21 mouse cellular contexts compared by ENCODE assay signal in the genomic region with DNA sequence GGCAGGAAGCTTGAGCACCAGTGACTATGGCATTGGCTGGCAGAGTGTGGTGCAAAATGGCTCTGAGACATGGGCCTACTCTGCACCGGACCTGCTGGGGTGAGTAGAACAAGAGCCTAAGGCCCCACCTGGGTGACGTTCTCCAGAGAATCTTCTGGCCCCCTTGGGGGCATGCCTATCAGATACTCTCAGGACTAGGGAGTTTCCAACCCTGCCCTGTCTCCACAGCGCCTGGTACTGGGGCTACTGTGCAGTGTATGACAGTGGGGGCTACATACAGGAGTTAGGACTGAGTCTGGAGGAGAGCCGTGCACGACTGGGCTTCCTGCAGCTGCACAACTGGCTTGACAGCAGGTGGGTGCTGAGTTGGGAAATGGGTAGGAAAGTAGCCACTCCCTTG. TPM values are rescaled to one million over a fixed set of nuclear protein-coding genes. Genes with fewer than 3 reads are reported as not detected.
DNase-seq lines count a peak whose midpoint lies in the region; ATAC-seq lines count a peak whose summit lies in the region.
"Had no signal": no experiment of that assay in that cellular context is flagged by ENCODE, and none has a peak within 500 bp of the region (broad histone marks: within the 10 kb centered on the region; RNA-seq: fewer than 3 reads in every experiment).

No protein-coding gene starts in this region.

- H3K4me3 ChIP-seq in hindbrain, embryonic 13.5 days = no peak overlapping the region
- no peak overlapping the region for H3K4me3 ChIP-seq in hindbrain, embryonic 16.5 days (ENCODE audit: low read length)
- no peak overlapping the region for H3K4me3 ChIP-seq in liver, embryonic 12.5 days
- H3K4me3 ChIP-seq in liver, embryonic 11.5 days (ENCODE audit: low read depth, low read length) = no peak overlapping the region
- H3K4me3 ChIP-seq: embryonic facial prominence, embryonic 13.5 days; gastrocnemius, adult 2 months; heart, embryonic 15.5 days; hindbrain, embryonic 10.5 days; hindbrain, embryonic 15.5 days had no signal

- peak; percentile 22 for DNase-seq in cerebellum, adult 9-10 months
- no peak for DNase-seq in cerebellum, postnatal 25 days
- no peak for DNase-seq in liver, embryonic 11.5 days (ENCODE audit: low spot score)
- peak; percentile 33 for DNase-seq in MN1 (ENCODE audit: low spot score)
- DNase-seq: adrenal gland, postnatal 10 days; B cell, adult 2 months; cerebellum, adult 8-10 months; gastrocnemius, adult 2 months; gastrocnemius, postnatal 25 days had no signal

- no peak overlapping the region for H3K4me2 ChIP-seq in hindbrain, embryonic 13.5 days
- no peak overlapping the region for H3K4me2 ChIP-seq in hindbrain, embryonic 16.5 days (ENCODE audit: low read length)
- no peak overlapping the region for H3K4me2 ChIP-seq in liver, embryonic 12.5 days
- no peak overlapping the region for H3K4me2 ChIP-seq in liver, embryonic 11.5 days
- H3K4me2 ChIP-seq: embryonic facial prominence, embryonic 13.5 days; heart, embryonic 11.5 days; heart, embryonic 15.5 days; hindbrain, embryonic 15.5 days had no signal

- no peak overlapping the region for H3K27ac ChIP-seq in hindbrain, embryonic 13.5 days
- H3K27ac ChIP-seq in hindbrain, embryonic 16.5 days (ENCODE audit: low read depth, low read length) = no peak overlapping the region
- no peak overlapping the region for H3K27ac ChIP-seq in liver, embryonic 12.5 days
- H3K27ac ChIP-seq in liver, embryonic 11.5 days (ENCODE audit: low read depth, low read length) = no peak overlapping the region
- H3K27ac ChIP-seq: embryonic facial prominence, embryonic 13.5 days; gastrocnemius, adult 2 months; heart, embryonic 15.5 days; hindbrain, embryonic 10.5 days; hindbrain, embryonic 15.5 days had no signal

- 85% methylated on average over 5 of the region's 5 CpGs for WGBS in hindbrain, embryonic 13.5 days
- 94% methylated on average over 5 of the region's 5 CpGs for WGBS in hindbrain, embryonic 16.5 days
- WGBS in liver, embryonic 12.5 days (ENCODE audit: insufficient replicate concordance) = 74% methylated on average over 5 of the region's 5 CpGs
- WGBS in liver, embryonic 11.5 days = 82% methylated on average over 5 of the region's 5 CpGs

- H3K4me1 ChIP-seq in hindbrain, embryonic 13.5 days (replicated peaks) = no peaks in the 10 kb centered on the region
- H3K4me1 ChIP-seq in hindbrain, embryonic 16.5 days (ENCODE audit: control insufficient read depth, insufficient read depth, low read depth, low read length) = no peaks in the 10 kb centered on the region
- no peaks in the 10 kb centered on the region for H3K4me1 ChIP-seq in liver, embryonic 12.5 days
- H3K4me1 ChIP-seq in liver, embryonic 11.5 days (replicated peaks; ENCODE audit: control insufficient read depth, insufficient read depth, low read length) = no peaks in the 10 kb centered on the region
- H3K4me1 ChIP-seq: embryonic facial prominence, embryonic 13.5 days; heart, embryonic 15.5 days; hindbrain, embryonic 10.5 days; hindbrain, embryonic 15.5 days had no signal

- no peaks in the 10 kb centered on the region for H3K27me3 ChIP-seq in hindbrain, embryonic 13.5 days
- no peaks in the 10 kb centered on the region for H3K27me3 ChIP-seq in hindbrain, embryonic 16.5 days (replicated peaks; ENCODE audit: control insufficient read depth, insufficient read depth, low read length)
- no peaks in the 10 kb centered on the region for H3K27me3 ChIP-seq in liver, embryonic 12.5 days (replicated peaks)
- H3K27me3 ChIP-seq in liver, embryonic 11.5 days (replicated peaks; ENCODE audit: control insufficient read depth, insufficient read depth, low read length) = no peaks in the 10 kb centered on the region
- H3K27me3 ChIP-seq: embryonic facial prominence, embryonic 13.5 days; heart, embryonic 15.5 days; hindbrain, embryonic 15.5 days had no signal

- no peaks in the 10 kb centered on the region for H3K9me3 ChIP-seq in hindbrain, embryonic 13.5 days
- no peaks in the 10 kb centered on the region for H3K9me3 ChIP-seq in hindbrain, embryonic 16.5 days (ENCODE audit: control insufficient read depth, low read length)
- H3K9me3 ChIP-seq in liver, embryonic 12.5 days (replicated peaks) = no peaks in the 10 kb centered on the region
- no peaks in the 10 kb centered on the region for H3K9me3 ChIP-seq in liver, embryonic 11.5 days (ENCODE audit: control insufficient read depth, low read length)
- H3K9me3 ChIP-seq: embryonic facial prominence, embryonic 13.5 days; G1E; heart, embryonic 15.5 days; hindbrain, embryonic 10.5 days; hindbrain, embryonic 15.5 days had no signal

- H3K9ac ChIP-seq in hindbrain, embryonic 13.5 days = no peak overlapping the region
- no peak overlapping the region for H3K9ac ChIP-seq in hindbrain, embryonic 16.5 days (ENCODE audit: low read depth, low read length)
- H3K9ac ChIP-seq in liver, embryonic 12.5 days = no peak overlapping the region
- H3K9ac ChIP-seq in liver, embryonic 11.5 days (ENCODE audit: low read depth, low read length) = no peak overlapping the region
- H3K9ac ChIP-seq: embryonic facial prominence, embryonic 13.5 days; heart, embryonic 15.5 days; hindbrain, embryonic 15.5 days had no signal

- ATAC-seq in hindbrain, embryonic 13.5 days (ENCODE audit: low FRiP score) = 0 out of 2 replicates have a peak, but pooled peaks have one; percentile 39
- no peak for ATAC-seq in hindbrain, embryonic 16.5 days
- peak; percentile 14; the same call in 1 of the 2 replicates for ATAC-seq in liver, embryonic 12.5 days
- no peak for ATAC-seq in liver, embryonic 11.5 days (replicated peaks; ENCODE audit: low FRiP score)
- ATAC-seq: CD4-positive, CD25-positive, alpha-beta regulatory T cell, adult 4 months; forebrain, embryonic 14.5 days; inflammation-experienced regulatory T-cells, adult 6 months had no signal

- peaks cover 93% of the 10 kb centered on the region for H3K36me3 ChIP-seq in hindbrain, embryonic 13.5 days
- H3K36me3 ChIP-seq in hindbrain, embryonic 16.5 days (ENCODE audit: control insufficient read depth, insufficient read depth, low read length) = peaks cover 69% of the 10 kb centered on the region
- H3K36me3 ChIP-seq in liver, embryonic 12.5 days = peaks cover 87% of the 10 kb centered on the region
- peaks cover 37% of the 10 kb centered on the region for H3K36me3 ChIP-seq in liver, embryonic 11.5 days (ENCODE audit: control insufficient read depth, insufficient read depth, low read length)

RNA-seq across cellular contexts. Expression of a gene that starts 39.2 kb away (rescaled TPM):
- 67.9 and 76.0 TPM in 2 replicates for polyA plus RNA-seq in hindbrain, embryonic 13.5 days (2015; fragmentation: Nextera tagmentation; extraction: Ambion mirVana)
- 65.8 and 80.9 TPM in 2 replicates for polyA plus RNA-seq in hindbrain, embryonic 16.5 days (2015; fragmentation: Nextera tagmentation; extraction: Ambion mirVana)
- polyA plus RNA-seq in liver, embryonic 12.5 days (2016; fragmentation: Nextera tagmentation; extraction: Ambion mirVana) = 30.8 and 35.0 TPM in 2 replicates
- polyA plus RNA-seq in liver, embryonic 11.5 days (2014; fragmentation: Nextera tagmentation; extraction: Ambion mirVana) = 53.5 and 55.2 TPM in 2 replicates

RNA-seq across cellular contexts. Expression of a gene that starts 39.2 kb away (rescaled TPM):
- polyA plus RNA-seq in hindbrain, embryonic 13.5 days (2015; fragmentation: Nextera tagmentation; extraction: Ambion mirVana) = 8.2 and 8.8 TPM in 2 replicates
- 9.6 and 9.9 TPM in 2 replicates for polyA plus RNA-seq in hindbrain, embryonic 16.5 days (2015; fragmentation: Nextera tagmentation; extraction: Ambion mirVana)
- 11.3 and 12.4 TPM in 2 replicates for polyA plus RNA-seq in liver, embryonic 12.5 days (2016; fragmentation: Nextera tagmentation; extraction: Ambion mirVana)
- polyA plus RNA-seq in liver, embryonic 11.5 days (2014; fragmentation: Nextera tagmentation; extraction: Ambion mirVana) = 21.0 and 23.7 TPM in 2 replicates

RNA-seq across cellular contexts. Expression of a gene that starts 43.6 kb away (rescaled TPM):
- 20.1 and 21.6 TPM in 2 replicates for polyA plus RNA-seq in hindbrain, embryonic 13.5 days (2015; fragmentation: Nextera tagmentation; extraction: Ambion mirVana)
- polyA plus RNA-seq in hindbrain, embryonic 16.5 days (2015; fragmentation: Nextera tagmentation; extraction: Ambion mirVana) = 26.8 and 29.9 TPM in 2 replicates
- 6.0 and 6.5 TPM in 2 replicates for polyA plus RNA-seq in liver, embryonic 12.5 days (2016; fragmentation: Nextera tagmentation; extraction: Ambion mirVana)
- polyA plus RNA-seq in liver, embryonic 11.5 days (2014; fragmentation: Nextera tagmentation; extraction: Ambion mirVana) = 8.7 and 12.2 TPM in 2 replicates

RNA-seq across cellular contexts. Expression of a gene that starts 56.9 kb away (rescaled TPM):
- polyA plus RNA-seq in hindbrain, embryonic 13.5 days (2015; fragmentation: Nextera tagmentation; extraction: Ambion mirVana) = 32.7 and 34.3 TPM in 2 replicates
- 60.8 TPM in 2 replicates for polyA plus RNA-seq in hindbrain, embryonic 16.5 days (2015; fragmentation: Nextera tagmentation; extraction: Ambion mirVana)
- polyA plus RNA-seq in liver, embryonic 12.5 days (2016; fragmentation: Nextera tagmentation; extraction: Ambion mirVana) = 14.6 and 15.2 TPM in 2 replicates
- 23.6 and 25.1 TPM in 2 replicates for polyA plus RNA-seq in liver, embryonic 11.5 days (2014; fragmentation: Nextera tagmentation; extraction: Ambion mirVana)
- polyA plus RNA-seq: CD4-positive, CD25-positive, alpha-beta regulatory T cell, adult 4 months; inflammation-experienced regulatory T-cells, adult 6 months had no signal

RNA-seq across cellular contexts. Expression of a gene that starts 59.2 kb away (rescaled TPM):
- 2.8 and 3.1 TPM in 2 replicates for polyA plus RNA-seq in hindbrain, embryonic 13.5 days (2015; fragmentation: Nextera tagmentation; extraction: Ambion mirVana)
- polyA plus RNA-seq in hindbrain, embryonic 16.5 days (2015; fragmentation: Nextera tagmentation; extraction: Ambion mirVana) = 10.9 and 13.0 TPM in 2 replicates
- polyA plus RNA-seq in liver, embryonic 12.5 days (2016; fragmentation: Nextera tagmentation; extraction: Ambion mirVana) = 1.3 and 1.9 TPM in 2 replicates
- 2.0 and 2.4 TPM in 2 replicates for polyA plus RNA-seq in liver, embryonic 11.5 days (2014; fragmentation: Nextera tagmentation; extraction: Ambion mirVana)

Comparison
In these comparisons a context has a peak if more than half of its experiments do, and no peak if none do; other contexts are left out.
1. DNase-seq: peak in cerebellum, adult 9-10 months (single experiment) and MN1 (single experiment); none in cerebellum, postnatal 25 days (0 of 2) and liver, embryonic 11.5 days (single experiment).
2. ATAC-seq: peak in hindbrain, embryonic 13.5 days (single experiment) and liver, embryonic 12.5 days (single experiment); none in hindbrain, embryonic 16.5 days (single experiment) and liver, embryonic 11.5 days (single experiment).